Mouse (Mus musculus): ENCODE measurements around the gene Cfap97. TPM values are rescaled to one million over a fixed set of nuclear protein-coding genes. Genes with fewer than 3 reads are reported as not detected.

The Cfap97 gene
- 1.2 and 1.6 TPM in 2 replicates for polyA plus RNA-seq (2012; ENCODE audit: low replicate concordance)

DNA sequence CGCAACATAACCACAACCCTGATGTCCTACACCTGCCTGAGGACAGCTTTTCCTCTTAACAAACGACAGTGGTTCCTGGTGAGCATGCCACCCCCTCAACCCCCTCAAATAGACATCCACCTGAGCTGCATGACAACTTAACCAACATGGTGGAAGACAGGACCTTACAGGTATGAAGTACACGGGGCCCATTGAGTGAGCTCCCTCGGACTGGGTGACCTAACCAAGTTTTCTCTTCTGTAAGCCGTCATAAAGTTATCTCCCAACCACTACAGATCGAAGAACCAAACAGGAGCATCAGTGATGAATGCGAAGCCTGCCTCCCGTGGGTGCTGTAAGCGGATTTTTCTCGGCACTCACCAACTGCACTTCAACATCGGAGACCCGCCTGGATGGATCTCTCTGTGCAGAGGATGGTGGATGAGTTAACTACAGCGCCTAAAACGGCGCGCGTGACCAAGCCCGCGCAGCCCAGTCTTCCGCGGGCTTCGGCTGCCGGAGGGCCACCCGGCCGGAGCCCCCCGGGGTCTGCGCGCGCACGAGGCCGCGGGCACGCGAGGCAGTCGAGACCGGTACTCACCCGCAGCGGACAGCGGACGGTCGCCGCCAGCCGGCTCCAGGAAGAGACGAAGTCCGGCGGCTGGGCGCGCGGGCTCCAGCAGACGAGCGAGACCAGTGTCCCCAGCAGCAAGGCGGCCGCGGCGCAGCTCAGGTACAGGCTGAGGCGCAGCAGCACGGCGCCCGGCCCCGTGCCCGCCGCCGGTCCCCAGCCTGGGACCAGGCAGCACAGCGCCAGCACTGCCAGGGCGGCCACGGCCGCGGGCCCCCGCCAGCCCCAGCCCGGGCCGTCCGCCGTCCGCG is at the start of gene Cfap97:
TSS of gene Cfap97 (plus strand) at position 570 of the 861 bp plus-strand sequence.

DNA sequence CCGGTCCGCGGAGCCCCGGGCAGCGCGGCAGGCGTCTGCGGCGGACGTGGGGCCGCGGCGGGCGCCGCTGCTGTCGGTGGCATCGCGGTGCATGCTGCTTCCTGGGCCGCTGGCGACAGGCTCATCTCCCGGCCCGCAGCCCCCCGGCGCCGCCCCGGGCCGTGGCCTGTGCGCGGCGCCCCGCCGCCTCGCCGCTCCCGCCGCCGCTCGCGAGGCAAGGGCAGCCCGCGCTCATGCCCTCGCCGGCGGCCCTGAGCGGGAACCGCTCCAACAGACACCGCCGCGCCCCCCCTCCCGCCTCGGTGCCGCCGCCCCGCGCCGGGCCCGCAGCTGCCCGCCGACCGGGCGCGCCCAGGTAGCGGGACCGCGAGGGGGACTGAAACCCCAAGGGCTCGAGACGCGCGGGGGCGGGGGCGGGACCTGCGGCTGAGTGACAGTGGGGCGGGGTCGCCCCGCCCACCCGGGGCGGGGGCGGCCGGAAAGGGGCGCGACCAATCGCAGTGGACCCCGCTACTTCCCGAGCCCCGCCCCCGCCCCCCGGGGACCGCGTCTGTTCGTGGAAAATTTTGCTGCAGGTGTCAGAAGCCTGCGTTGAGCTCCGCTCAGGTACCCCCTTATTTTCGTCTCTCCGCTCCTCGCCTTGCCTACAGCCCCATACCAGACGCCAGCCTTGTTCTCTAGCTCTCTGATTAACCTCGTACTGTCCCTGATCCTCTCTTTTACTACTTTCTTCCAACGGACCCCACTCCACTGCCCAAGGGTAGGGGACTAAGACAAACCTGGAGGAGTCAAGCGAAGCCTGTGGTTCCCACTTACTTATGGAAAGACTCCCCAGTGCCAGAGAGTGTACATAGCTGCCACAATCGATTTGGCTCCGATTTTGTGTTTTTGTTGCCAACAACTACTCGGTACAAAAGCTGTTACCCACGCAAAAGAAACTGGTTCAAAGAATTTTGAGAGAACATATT is 777 bp downstream of the Cfap97 start, which contains the start of gene Snx25:
TSS of gene Snx25 (minus strand) at position 96 of the 968 bp plus-strand sequence.

DNA sequence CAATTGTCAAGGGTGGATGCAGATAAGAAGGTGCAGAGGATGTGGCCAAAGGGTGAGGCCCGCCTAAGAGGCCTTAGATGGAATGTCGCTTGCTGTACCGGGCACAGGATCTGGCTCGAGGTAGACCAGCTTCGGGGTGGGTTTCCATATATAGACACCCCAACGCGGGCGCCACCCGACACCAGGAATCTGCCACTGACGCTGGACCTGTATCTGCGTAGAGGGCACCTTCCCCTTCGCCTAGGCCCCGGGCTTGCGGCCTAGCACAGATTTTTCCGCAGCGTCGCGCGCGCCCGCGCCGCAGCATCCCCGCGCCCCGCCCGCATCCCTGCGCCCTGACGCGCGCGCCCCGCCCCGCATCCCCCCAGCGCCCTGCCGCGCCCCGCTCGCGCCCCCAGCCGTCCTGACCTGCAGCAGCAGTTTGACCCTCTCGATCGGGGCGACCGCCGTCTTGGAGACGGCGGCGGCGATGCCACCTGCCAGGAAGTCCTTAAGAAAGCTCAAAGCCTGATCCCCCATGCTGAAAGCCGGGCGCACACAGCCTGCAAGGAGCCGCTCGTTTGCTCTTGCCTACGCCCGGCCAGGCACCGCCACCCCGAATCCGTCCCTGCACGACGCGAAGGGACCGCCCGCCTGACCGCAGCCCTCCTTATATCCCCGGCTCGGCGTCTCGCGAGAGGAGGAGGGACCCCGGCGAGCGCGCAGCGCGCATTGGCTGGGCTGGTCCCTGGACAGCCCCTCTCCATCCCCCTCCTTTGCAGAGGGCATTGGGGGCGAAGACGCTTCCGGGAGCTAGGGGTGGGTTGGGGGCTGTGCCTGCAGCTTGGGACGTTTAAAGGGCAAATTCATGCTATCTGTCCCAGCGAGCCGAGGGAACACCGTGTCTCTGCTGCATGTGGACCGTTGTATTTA is 59.1 kb downstream of the Cfap97 start, which contains the start of gene Slc25a4:
TSS of gene Slc25a4 (minus strand) at position 881 of the 912 bp plus-strand sequence.

Other genes starting within 250 kb of the Cfap97 start
- not detected in 2 replicates for gene Ccdc110, start 217.2 kb upstream of the Cfap97 start, polyA plus RNA-seq (2012; ENCODE audit: low replicate concordance)
- not detected in 2 replicates for gene 1700029J07Rik, start 176.5 kb upstream of the Cfap97 start, polyA plus RNA-seq (2012; ENCODE audit: low replicate concordance)
- 0.63 TPM in 1 of 2 replicates, not detected in the other for gene Ufsp2, start 176.2 kb upstream of the Cfap97 start, polyA plus RNA-seq (2012; ENCODE audit: low replicate concordance)
- gene Lrp2bp, start 152.5 kb upstream of the Cfap97 start, polyA plus RNA-seq (2012; ENCODE audit: low replicate concordance), result 0.09 and 0.15 TPM in 2 replicates
- gene Ankrd37, start 146.1 kb upstream of the Cfap97 start, polyA plus RNA-seq (2012; ENCODE audit: low replicate concordance), result 3.5 and 5.1 TPM in 2 replicates
- gene Snx25, start 388 bp downstream of the Cfap97 start, polyA plus RNA-seq (2012; ENCODE audit: low replicate concordance), result 4.9 and 6.6 TPM in 2 replicates
- gene Slc25a4, start 59.5 kb downstream of the Cfap97 start, polyA plus RNA-seq (2012; ENCODE audit: low replicate concordance), result 9.9 and 31.0 TPM in 2 replicates
- not detected in 2 replicates for gene Helt, start 142.9 kb downstream of the Cfap97 start, polyA plus RNA-seq (2012; ENCODE audit: low replicate concordance)

Measured in leukemia stem cell, adult 10-12 weeks (primary cell).